Mouse (Mus musculus) myocyte (in vitro differentiated cells): ENCODE results near the gene Nprl2.

Source experiments
- MYOG ChIP-seq, 3 experiments: IDR thresholded peaks; one replicate each; pipeline ENCODE4 v1.6.1; 2011; ENCODE audit warnings: control low read depth in 2 of 3, low read depth in 2 of 3, mild to moderate bottlenecking in 2 of 3; ENCODE audit not compliant: insufficient read length in 2 of 3, control insufficient read depth in 1 of 3, insufficient read depth in 1 of 3
- POLR2A ChIP-seq: IDR thresholded peaks from one replicate; pipeline ENCODE4 v1.6.1; 2011; ENCODE audit warnings: low read depth, mild to moderate bottlenecking, control low read depth, moderate library complexity; ENCODE audit not compliant: insufficient read length
- POLR2AphosphoS2 ChIP-seq: IDR thresholded peaks from one replicate; pipeline ENCODE4 v1.6.1; 2011; ENCODE audit warnings: low read depth, control low read depth; ENCODE audit not compliant: insufficient read length
- USF1 ChIP-seq: IDR thresholded peaks from one replicate; pipeline ENCODE4 v1.6.1; 2011; ENCODE audit warnings: low read depth, mild to moderate bottlenecking, control low read depth, moderate library complexity

DNA sequence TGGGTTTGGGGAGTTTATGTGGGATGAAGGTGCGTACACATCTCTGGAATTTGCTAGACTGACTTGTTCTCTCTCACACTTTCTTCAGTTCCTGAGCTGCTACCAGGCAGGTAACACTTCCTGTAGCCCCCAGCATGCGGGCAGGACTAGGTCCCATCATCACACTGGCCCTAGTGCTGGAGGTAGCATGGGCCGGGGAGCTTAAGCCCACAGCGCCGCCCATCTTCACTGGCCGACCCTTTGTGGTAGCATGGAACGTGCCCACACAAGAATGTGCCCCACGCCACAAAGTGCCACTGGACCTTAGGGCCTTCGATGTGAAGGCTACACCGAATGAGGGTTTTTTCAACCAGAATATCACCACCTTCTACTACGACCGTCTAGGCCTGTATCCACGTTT lies 28.0 kb downstream of the Nprl2 start:
- no peak for TF ChIP-seq USF1
- TF ChIP-seq POLR2A, result no peak
- TF ChIP-seq MYOG (IDR thresholded peaks at IDR 0.05; ENCODE audit: control insufficient read depth in 1 of 3, insufficient read depth in 1 of 3, insufficient read length in 2 of 3, low read depth in 2 of 3), result no peak
- no peak for TF ChIP-seq POLR2AphosphoS2
